Mouse (Mus musculus): ENCODE measurements around the gene Bicra.

Gene Bicra

DNA sequence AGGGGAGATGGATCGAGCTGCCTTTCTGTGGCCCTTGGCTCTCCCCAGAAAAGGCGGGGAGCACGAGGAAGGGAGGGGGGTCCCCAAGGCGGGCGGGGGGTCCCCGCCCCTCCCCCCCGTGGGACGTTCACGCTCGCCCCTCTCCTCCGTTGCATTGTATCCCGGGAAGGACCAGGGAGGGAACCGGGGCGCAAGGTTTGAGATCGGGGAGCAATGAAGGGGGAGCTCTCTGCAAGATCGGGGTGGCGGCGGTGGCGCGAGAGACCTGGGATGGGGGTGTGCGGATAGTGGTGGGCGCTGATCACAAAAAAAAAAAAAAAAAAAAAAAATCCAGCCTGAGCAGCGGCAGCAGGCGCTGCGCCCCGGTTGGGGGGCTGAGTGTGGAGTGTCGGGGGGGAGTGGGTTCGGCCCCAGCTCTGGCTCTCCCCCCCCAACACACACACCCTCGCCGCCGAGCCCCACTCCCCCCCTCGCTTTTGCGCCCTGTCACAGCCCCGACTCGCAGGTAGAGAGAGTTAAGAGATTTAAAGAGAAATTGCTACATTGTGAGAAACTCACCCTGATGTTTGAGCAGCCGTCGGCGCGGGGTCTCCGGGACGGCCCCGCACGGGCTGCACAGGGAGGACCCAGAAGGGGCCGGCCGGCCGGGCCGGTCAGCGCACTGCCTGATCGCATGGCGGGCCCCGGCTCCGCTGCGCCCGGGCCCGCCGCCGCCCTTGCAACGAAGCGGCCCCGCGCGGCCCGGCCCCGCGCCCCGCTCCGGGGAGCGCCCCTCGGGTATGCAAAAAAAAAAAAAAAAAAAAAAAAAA lies at the start of gene Bicra:
TSS of gene Bicra (minus strand) at position 584 of the 809 bp plus-strand sequence.
- peak; percentile 89 for DNase-seq (ENCODE audit: low spot score)

- no peak for DNase-seq (ENCODE audit: low spot score)
Observed at GRCm38 (mm10) chr7:16094592-16094991, 46.9 kb upstream of the Bicra start.

- no peak for DNase-seq (ENCODE audit: low spot score)
Observed at GRCm38 (mm10) chr7:16087587-16087986, 39.9 kb upstream of the Bicra start.

DNA sequence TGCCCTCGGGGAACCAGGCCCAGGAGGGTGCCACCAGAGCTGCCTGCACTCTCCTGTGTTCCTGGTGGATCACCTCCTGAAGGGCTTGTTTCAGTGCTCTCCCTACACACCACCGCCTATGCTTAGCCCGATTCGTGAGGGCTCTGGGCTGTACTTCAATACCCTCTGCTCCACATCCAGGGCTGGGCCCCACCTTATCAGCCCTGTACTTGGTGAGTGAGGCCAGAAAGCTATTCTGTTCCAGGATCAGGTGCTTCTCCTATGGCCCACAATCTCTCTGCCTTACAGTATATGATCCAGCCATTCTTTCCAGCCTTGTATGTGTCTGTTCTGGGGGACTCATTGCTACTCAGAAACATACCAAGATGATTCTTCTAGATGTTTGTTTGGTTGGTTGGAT lies 35.6 kb upstream of the Bicra start:
- no peak for DNase-seq (ENCODE audit: low spot score)

- DNase-seq (ENCODE audit: low spot score): no peak
Observed at GRCm38 (mm10) chr7:16080581-16080980, 32.9 kb upstream of the Bicra start.

- no peak for DNase-seq (ENCODE audit: low spot score)
Observed at GRCm38 (mm10) chr7:16079947-16080346, 32.2 kb upstream of the Bicra start.

GRCm38 (mm10) chr7:16071906-16072305 lies 24.2 kb upstream of the Bicra start:
- DNase-seq (ENCODE audit: low spot score): no peak

DNA sequence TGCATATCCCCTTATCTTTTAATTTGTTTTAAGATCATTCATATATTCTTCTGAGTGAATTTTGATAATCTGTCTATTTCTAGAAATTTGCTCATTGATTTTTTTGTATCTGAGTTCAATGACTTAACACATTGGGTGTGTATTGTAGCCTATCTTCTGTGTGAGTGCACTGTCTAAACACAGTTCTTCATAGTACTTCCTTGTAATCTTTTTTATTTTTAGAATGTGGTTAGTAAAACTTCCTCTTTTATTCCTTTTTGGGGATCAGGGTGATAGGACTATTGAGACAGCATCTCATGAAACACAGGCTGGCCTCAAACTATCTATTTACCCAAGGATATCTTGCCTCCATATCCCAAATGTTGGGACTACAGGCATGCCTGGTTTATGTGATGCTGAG lies 23.1 kb upstream of the Bicra start:
- no peak for DNase-seq (ENCODE audit: low spot score)

GRCm38 (mm10) chr7:16063490-16063889 lies 15.8 kb upstream of the Bicra start:
- no peak for DNase-seq (ENCODE audit: low spot score)

GRCm38 (mm10) chr7:16062099-16062420 lies 14.3 kb upstream of the Bicra start:
- DNase-seq (ENCODE audit: low spot score): no peak

DNA sequence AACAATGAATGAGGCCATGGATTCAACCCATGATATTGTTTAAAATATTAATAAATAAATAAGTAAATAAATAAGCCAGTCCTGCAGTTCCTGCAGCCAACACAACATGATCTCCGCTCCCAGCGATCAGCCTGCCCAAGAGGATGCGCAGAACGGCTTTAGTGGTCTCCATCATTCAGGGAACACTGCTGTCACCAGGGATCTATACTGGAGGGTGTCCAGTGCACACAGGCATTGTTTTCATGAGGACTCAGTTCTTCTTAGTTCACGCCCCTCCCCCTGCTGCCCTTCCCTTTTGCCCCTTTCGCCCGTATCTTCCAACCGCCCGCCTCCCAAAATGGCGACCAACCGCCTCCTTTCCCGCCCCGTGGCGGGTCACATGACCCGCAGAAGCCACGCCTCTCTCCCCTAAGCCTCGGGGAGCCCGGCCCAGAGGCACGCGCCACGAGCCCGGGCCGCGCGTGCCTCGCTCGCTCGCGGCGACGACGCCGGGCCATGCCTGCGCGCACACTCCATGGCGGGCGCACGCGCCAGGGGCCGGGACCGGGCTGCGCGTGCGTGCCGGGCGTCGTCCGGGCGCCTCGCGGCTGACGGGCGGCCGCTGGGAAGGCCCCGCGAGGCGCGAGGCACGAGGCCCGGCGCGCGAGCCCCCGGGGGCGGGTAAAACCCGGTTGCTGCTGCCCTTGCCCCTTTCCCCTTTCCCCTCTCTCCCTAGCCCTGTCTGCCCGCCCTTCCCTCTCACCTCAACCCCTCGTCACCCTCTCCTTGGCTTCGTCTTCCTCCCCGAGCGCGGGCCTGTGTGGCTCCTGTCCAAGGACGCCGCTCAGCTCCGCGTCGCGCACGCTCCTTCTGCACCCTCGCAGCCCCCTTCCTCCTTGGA lies 13.7 kb upstream of the Bicra start, which contains the start of gene Zfp541:
TSS of gene Zfp541 (plus strand) at position 596 of the 880 bp plus-strand sequence.
- DNase-seq (ENCODE audit: low spot score): no peak

DNA sequence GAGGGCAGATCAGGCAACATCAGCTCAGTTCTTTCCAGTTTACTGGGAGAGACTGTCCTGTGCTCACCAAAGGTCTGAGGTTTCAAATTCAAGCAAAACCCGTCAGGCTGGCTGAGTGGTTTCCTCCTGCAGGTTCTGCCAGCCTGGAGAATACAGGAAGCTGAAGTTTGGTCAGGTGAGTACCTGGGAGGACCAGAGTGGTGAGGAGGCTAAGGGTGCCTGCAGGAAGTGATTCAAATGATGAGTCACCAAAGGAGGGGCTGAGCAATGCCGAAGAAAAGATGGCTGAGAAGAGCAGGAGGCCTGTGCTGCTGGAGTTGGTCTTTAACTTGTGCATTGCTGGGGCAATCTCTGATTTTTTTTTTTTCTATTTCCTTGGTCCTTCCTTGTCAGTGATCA lies 9.4 kb upstream of the Bicra start:
- DNase-seq (ENCODE audit: low spot score): peak; percentile 87

DNA sequence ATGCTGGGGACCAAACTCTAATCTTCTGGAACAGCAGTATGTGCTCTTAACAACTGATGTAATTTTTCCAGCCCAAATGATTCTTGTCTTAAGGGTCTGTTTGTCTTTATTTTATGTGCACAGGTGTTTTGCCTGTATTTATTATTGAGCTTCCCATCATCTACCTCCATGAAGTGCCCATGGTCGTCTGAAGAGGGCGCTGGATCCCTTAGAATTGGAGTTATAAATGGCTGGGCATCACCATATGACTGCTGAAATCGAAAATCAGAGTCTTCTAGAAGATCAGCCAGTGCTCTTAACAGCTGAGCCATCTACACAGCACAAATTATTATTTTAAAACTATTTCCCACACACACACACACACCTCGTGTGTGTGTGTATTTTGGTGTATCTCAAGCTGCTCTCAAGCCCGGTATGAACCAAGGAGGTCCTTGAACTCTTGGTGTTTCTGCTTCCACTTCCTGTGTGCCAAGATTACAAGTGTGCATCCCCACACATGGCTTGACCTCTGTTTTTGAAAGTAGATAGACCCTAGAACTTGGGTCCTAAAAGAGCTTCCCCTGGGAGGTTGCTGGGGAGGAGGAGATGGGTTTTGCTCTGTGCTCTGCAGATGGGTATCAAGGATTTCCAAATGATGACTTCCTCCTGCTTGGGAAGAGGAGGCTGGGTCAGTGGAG lies 8.9 kb upstream of the Bicra start:
- peak; percentile 34 for DNase-seq (ENCODE audit: low spot score)

DNA sequence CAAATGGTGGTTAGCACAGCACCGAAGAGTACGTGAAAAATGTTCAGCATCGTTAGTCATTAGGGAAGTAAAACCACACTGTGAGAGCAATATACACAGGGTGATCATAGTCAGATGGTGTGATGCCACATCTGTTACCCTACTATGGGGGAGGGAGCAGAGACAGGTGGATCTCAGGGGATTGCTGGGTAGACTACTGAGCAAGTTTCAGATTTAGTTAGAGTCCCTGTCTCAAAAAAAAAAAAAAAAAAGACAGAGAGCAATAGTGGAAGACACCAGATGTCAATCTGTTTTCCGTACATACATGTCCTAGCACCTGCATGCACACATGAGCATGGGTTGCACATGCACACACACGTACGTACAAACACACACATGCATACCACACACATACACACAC lies 7.9 kb upstream of the Bicra start:
- DNase-seq (ENCODE audit: low spot score): no peak

DNA sequence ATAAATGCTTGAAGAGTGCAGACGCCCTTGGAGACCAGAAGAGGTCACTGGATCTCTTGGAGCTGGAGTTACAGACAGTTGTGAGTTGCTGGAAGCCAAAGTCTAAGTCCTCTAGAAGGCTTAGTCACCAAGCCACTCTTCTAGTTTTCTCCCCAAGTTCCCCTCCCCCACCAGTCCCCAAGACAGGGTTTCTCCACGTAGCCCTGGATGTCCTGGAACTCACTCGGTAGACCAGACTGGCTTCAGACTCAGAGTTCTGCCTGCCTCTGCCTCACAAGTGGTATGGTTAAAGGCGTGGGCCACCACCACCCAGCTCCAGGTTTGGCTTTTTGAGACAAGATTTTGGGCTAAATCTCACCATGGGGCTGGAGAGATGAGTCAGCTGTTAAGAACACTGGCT lies 7.2 kb upstream of the Bicra start:
- DNase-seq (ENCODE audit: low spot score): no peak

DNA sequence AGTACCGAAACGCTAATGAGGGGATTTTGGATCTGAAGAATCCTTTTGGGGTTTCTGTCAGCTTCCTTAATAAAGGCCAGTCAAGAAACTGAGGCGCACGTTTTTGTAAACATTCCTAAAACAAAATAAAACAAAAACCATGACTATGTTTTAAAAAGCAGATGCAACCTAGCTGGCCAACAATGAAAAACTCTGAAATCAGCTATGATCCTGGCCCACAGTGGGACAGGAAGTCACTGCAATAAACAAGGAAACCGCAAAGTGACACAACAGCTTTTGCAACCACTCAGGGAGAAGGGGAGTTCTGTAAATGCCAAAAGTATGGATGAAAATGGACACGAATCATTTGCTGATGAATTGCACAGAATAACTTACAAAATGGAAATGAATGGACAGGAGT lies 5.4 kb upstream of the Bicra start:
- DNase-seq (ENCODE audit: low spot score): no peak

- DNase-seq (ENCODE audit: low spot score): peak; percentile 95
Observed at GRCm38 (mm10) chr7:16052684-16053083, 5.0 kb upstream of the Bicra start.

- peak; percentile 83 for DNase-seq (ENCODE audit: low spot score)
Observed at GRCm38 (mm10) chr7:16051883-16052595, 4.3 kb upstream of the Bicra start.

GRCm38 (mm10) chr7:16050600-16050999 lies 2.9 kb upstream of the Bicra start:
- no peak for DNase-seq (ENCODE audit: low spot score)

- no peak for DNase-seq (ENCODE audit: low spot score)
Observed at GRCm38 (mm10) chr7:16049576-16049915, 1.8 kb upstream of the Bicra start.

- DNase-seq (ENCODE audit: low spot score): peak; percentile 16
Observed at GRCm38 (mm10) chr7:16048675-16049575, 1.2 kb upstream of the Bicra start.

All from urinary bladder, postnatal 14 days (tissue).